Mouse (Mus musculus) forebrain, embryonic 13.5 days (tissue): ENCODE results near the gene Six5. TPM values are rescaled to one million over a fixed set of nuclear protein-coding genes. Genes with fewer than 3 reads are reported as not detected.
"Not testable (repeated sequence)": the region's sequence is repeated elsewhere in the genome, so short reads cannot be mapped to it uniquely, and the experiment has no call there.

Source experiments
- ATAC-seq: fragments of 200-750 bp; cut with Nextera tagmentation; 2 replicates; pipeline ENCODE4 v1.8.0; 2017
- H3K27ac ChIP-seq: fragments of 300-500 bp; sonication (generic); 2 replicates; pipeline ENCODE4 v1.5.1; 2015; ENCODE audit warnings: inconsistent platforms, mild to moderate bottlenecking, moderate library complexity
- H3K27me3 ChIP-seq: fragments of 300-500 bp; sonication (generic); 2 replicates; pipeline ENCODE4 v1.6.1; 2015; ENCODE audit warnings: mild to moderate bottlenecking, inconsistent platforms
- H3K36me3 ChIP-seq: fragments of 300-500 bp; sonication (generic); 2 replicates; pipeline ENCODE4 v1.6.1; 2015; ENCODE audit warnings: mild to moderate bottlenecking, inconsistent platforms; ENCODE audit not compliant: poor library complexity, severe bottlenecking
- H3K4me1 ChIP-seq: fragments of 300-500 bp; sonication (generic); 2 replicates; pipeline ENCODE4 v1.6.1; 2015; ENCODE audit warnings: inconsistent platforms
- H3K4me2 ChIP-seq: fragments of 300-500 bp; sonication (generic); 2 replicates; pipeline ENCODE4 v1.6.1; 2015; ENCODE audit warnings: inconsistent platforms, mild to moderate bottlenecking, moderate library complexity
- H3K4me3 ChIP-seq: fragments of 300-500 bp; sonication (generic); 2 replicates; pipeline ENCODE4 v1.5.1; 2015; ENCODE audit warnings: mild to moderate bottlenecking, inconsistent platforms
- H3K9ac ChIP-seq: fragments of 300-500 bp; sonication (generic); 2 replicates; pipeline ENCODE4 v1.6.1; 2015; ENCODE audit warnings: mild to moderate bottlenecking, inconsistent platforms
- H3K9me3 ChIP-seq: fragments of 300-500 bp; sonication (generic); replicated peaks from 2 replicates; pipeline ENCODE4 v1.6.1; 2016; ENCODE audit warnings: inconsistent platforms
- WGBS: fragments of 180-500 bp; shearing (Covaris S2); methylation state at CpG from one replicate; pipeline ENCODE4 v1.1.7; 2015; 5-methylcytosine and 5-hydroxymethylcytosine counted together
- polyA plus RNA-seq: library from polyadenylated mRNA; unstranded; fragments of >200 nt; fragmentation: Nextera tagmentation; extraction: Ambion mirVana; gene quantifications from 2 replicates; pipeline ENCODE4 v1.2.1, GENCODE M21; 2015

The Six5 gene
- polyA plus RNA-seq, 1 experiment from 2014 or later, result 3.5 TPM

DNA sequence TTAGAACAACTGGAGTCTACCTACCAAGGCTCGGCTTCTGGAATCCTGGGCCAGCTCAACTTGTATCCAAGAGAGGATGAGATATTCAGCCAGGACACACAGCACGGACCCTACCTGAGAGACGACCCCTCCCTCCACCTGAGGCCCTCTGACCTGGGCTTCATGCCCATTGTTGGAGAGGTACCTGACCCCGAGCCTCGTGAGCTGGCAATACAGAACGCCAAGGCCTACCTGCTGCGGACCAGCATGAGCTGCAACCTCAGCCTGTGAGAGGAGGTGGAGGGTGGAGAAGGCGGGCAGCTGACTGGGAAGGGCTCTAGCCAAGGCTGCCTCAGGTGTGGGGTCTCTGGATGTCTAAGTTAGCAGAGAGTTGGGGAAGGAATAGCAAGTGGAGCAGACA lies 39.3 kb upstream of the Six5 start:
- H3K27ac ChIP-seq, result no peak overlapping the region
- no peak for ATAC-seq
- H3K9me3 ChIP-seq, result no peaks in the 10 kb centered on the region
- H3K4me3 ChIP-seq, result no peak overlapping the region
- H3K27me3 ChIP-seq, result no peaks in the 10 kb centered on the region
- 96% methylated on average over 8 of the region's 8 CpGs for WGBS
- peaks cover 12% of the 10 kb centered on the region for H3K4me1 ChIP-seq
- peaks cover 29% of the 10 kb centered on the region for H3K36me3 ChIP-seq
- H3K9ac ChIP-seq, result 0 out of 2 replicates have a peak overlapping the region, but pooled peaks have one; percentile 5
- no peak overlapping the region for H3K4me2 ChIP-seq

DNA sequence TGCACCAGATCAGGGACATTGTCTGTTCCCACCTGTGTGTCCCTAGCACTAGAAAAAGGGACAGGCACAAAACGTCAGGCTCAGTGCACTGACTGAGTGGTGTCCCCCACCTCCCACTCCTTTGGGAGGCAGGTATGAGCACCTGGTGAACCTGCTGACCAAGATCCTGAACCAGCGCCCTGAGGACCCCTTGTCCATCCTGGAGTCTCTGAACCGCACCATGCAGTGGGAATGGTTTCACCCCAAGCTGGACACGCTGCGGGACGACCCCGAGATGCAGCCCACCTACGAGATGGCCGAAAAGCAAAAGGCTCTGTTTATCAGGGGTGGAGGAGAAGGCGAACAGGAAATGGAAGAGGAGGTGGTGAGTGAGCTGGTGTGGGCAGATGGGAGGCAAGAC lies 37.0 kb upstream of the Six5 start:
- Histone ChIP-seq H3K27ac (no peak overlapping the region), H3K9ac (no peak overlapping the region), H3K27me3 (no peaks in the 10 kb centered on the region), H3K9me3 (no peaks in the 10 kb centered on the region), H3K4me2 (no peak overlapping the region), H3K4me1 (peaks cover 12% of the 10 kb centered on the region), H3K36me3 (peaks cover 6% of the 10 kb centered on the region), H3K4me3 (no peak overlapping the region)
- WGBS, result 90% methylated on average over 10 of the region's 10 CpGs
- no peak for ATAC-seq

DNA sequence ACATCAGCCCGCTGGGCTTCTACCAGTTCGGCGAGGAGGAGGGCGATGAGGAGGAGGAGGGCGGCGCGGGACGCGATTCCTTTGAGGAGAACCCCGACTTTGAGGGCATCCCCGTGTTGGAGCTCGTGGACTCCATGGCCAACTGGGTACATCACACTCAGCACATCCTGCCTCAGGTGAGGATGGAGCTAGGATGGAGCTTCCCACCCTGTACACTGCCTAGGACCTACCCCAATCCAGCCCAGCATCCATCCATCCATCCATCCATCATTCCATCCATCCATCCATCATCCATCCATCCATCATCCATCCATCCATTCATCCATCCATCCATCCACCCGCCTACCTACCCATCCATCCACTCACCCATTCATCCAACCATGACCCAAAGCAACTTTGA lies 28.5 kb upstream of the Six5 start:
- no peak overlapping the region for H3K9ac ChIP-seq
- no peak overlapping the region for H3K4me3 ChIP-seq
- no peaks in the 10 kb centered on the region for H3K4me1 ChIP-seq
- no peaks in the 10 kb centered on the region for H3K9me3 ChIP-seq
- peaks cover 31% of the 10 kb centered on the region for H3K27me3 ChIP-seq
- no peak overlapping the region for H3K27ac ChIP-seq
- no peak for ATAC-seq
- H3K4me2 ChIP-seq, result no peak overlapping the region
- WGBS, result 53% methylated on average over 13 of the region's 13 CpGs
- H3K36me3 ChIP-seq, result no peaks in the 10 kb centered on the region

DNA sequence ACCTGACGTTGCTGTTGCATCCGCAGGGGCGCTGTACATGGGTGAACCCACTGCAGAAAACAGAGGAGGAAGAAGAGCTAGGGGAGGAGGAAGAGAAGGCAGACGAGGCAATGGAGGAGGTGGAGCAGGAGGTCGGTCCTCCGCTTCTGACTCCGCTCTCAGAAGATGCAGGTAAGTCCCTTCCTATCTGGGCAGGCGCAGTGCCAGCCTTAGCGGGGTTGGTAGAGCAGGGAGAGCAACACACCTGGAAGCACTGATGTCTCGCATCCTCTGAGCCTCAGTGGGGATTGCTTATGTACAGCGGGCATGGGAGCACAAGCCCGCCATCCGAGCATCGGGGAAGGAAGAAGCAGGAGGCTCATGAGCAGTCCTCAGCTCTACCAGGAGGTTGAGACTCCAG lies 27.3 kb upstream of the Six5 start:
- Histone ChIP-seq H3K36me3 (no peaks in the 10 kb centered on the region), H3K9ac (no peak overlapping the region), H3K27ac (no peak overlapping the region), H3K9me3 (no peaks in the 10 kb centered on the region), H3K27me3 (peaks cover 31% of the 10 kb centered on the region), H3K4me1 (no peaks in the 10 kb centered on the region), H3K4me3 (no peak overlapping the region), H3K4me2 (no peak overlapping the region)
- WGBS, result 53% methylated on average over 14 of the region's 14 CpGs
- no peak for ATAC-seq

DNA sequence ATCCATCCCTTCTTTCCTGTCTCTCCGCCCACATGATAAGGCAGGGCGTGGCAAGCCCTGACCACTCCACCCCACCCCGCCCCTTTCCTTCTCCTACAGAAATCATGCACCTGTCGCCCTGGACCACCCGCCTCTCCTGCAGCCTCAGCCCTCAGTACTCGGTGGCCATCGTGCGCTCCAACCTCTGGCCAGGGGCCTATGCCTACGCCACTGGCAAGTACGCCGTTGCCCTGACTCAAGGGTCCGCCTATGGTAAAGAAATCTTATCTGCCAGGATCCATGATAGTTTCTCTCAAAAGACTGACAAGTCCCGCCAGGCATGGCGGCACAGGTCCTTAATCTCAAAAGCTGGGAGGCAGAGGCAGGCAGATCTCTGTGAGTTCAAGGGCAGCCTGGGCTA lies 26.5 kb upstream of the Six5 start:
- Histone ChIP-seq H3K4me2 (no peak overlapping the region), H3K36me3 (no peaks in the 10 kb centered on the region), H3K4me1 (no peaks in the 10 kb centered on the region), H3K9me3 (no peaks in the 10 kb centered on the region), H3K27ac (no peak overlapping the region), H3K27me3 (peaks cover 31% of the 10 kb centered on the region), H3K4me3 (no peak overlapping the region), H3K9ac (no peak overlapping the region)
- ATAC-seq, result no peak
- 69% methylated on average over 14 of the region's 14 CpGs for WGBS

DNA sequence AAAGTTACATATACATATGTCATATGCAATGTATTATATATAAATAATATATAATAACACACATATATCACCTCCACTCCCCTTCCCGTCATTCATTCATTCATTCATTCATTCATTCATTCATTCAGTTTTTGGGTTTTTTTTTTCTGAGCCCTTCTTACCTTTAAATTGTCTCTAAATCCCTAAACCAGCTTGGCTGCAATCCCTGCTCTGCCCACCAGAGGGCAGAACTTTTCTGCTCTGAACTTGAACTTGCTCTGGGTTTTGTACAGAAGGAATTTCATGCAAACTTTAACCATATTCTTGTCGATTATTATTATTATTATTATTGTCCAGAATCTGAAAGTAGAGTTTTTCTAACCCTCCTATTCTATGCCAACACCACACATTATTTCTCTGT lies 25.7 kb upstream of the Six5 start:
- H3K36me3 ChIP-seq, result no peaks in the 10 kb centered on the region
- no peak overlapping the region for H3K27ac ChIP-seq
- no peak overlapping the region for H3K9ac ChIP-seq
- no peak for ATAC-seq
- no peak overlapping the region for H3K4me2 ChIP-seq
- no peaks in the 10 kb centered on the region for H3K4me1 ChIP-seq
- 7% methylated on average over 2 of the region's 2 CpGs for WGBS
- no peak overlapping the region for H3K4me3 ChIP-seq
- H3K9me3 ChIP-seq, result no peaks in the 10 kb centered on the region
- peaks cover 31% of the 10 kb centered on the region for H3K27me3 ChIP-seq

DNA sequence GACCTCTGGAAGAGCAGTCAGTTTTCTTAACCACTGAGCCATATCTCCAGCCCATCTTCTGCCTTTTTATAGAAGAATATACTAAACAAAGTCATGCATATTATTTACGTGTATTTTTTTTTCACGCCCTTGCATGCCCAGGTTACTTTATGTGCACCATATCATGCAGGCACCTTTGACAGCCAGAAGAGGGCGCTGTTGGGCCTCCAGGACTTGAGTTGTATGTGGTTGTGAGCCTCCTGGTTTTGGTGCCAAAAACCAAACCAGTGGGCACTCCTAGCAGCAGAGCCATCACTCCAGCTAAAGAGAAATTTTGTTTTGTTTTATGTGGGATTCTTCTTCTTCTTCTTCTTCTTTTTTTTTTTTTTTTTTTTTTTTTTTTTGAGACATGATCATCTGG lies 24.9 kb upstream of the Six5 start:
- Histone ChIP-seq H3K4me3 (no peak overlapping the region), H3K9me3 (no peaks in the 10 kb centered on the region), H3K4me2 (no peak overlapping the region), H3K27me3 (peaks cover 28% of the 10 kb centered on the region), H3K4me1 (no peaks in the 10 kb centered on the region), H3K9ac (no peak overlapping the region), H3K36me3 (no peaks in the 10 kb centered on the region), H3K27ac (no peak overlapping the region)
- WGBS, result 51% methylated on average over 3 of the region's 3 CpGs
- no peak for ATAC-seq

DNA sequence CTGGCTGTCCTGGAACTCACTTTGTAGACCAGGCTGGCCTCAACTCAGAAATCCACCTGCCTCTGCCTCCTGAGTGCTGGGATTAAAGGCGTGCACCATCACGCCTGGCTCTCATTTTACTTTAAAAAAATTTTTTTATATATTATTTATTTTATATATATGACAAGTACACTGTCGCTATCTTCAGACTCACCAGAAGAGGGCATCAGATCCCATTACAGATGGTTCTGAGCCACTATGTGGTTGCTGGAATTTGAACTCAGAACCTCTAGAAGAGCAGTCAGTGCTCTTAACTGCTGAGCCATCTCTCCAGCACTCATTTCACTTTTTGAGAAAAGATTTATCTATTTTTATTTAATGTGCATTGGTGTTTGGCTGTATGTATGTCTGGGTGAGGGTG lies 23.4 kb upstream of the Six5 start:
- not testable (repeated sequence) for H3K27ac ChIP-seq, ATAC-seq, H3K4me3 ChIP-seq, H3K4me2 ChIP-seq, H3K9me3 ChIP-seq, H3K4me1 ChIP-seq, H3K36me3 ChIP-seq, H3K9ac ChIP-seq
- 57% methylated on average over 3 of the region's 3 CpGs for WGBS
- H3K27me3 ChIP-seq, result peaks cover 13% of the 10 kb centered on the region

DNA sequence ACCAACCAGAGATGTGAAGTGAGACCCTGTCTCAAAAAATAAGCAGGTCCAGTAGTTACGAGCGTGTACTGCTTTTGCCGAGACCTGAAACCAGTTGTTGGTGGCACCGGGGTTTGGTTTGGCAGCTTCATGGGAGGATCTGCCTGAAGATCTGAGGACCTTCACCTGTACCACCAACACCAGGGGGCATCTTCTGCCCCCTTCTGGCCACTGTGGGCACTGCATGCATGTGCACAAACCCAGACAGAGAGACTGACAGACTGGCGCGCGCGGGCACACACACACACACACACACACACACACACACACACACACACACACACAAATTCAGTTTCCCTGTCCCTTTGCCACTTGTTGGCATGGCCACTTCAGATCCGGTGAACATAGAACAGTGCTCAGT lies 20.9 kb upstream of the Six5 start:
- WGBS, result 80% methylated on average over 8 of the region's 9 CpGs
- H3K4me1 ChIP-seq, result peaks cover 21% of the 10 kb centered on the region
- H3K4me3 ChIP-seq, result no peak overlapping the region
- no peak overlapping the region for H3K9ac ChIP-seq
- no peaks in the 10 kb centered on the region for H3K9me3 ChIP-seq
- H3K4me2 ChIP-seq, result no peak overlapping the region
- peaks cover 7% of the 10 kb centered on the region for H3K36me3 ChIP-seq
- H3K27ac ChIP-seq, result no peak overlapping the region
- H3K27me3 ChIP-seq, result no peaks in the 10 kb centered on the region
- no peak for ATAC-seq

DNA sequence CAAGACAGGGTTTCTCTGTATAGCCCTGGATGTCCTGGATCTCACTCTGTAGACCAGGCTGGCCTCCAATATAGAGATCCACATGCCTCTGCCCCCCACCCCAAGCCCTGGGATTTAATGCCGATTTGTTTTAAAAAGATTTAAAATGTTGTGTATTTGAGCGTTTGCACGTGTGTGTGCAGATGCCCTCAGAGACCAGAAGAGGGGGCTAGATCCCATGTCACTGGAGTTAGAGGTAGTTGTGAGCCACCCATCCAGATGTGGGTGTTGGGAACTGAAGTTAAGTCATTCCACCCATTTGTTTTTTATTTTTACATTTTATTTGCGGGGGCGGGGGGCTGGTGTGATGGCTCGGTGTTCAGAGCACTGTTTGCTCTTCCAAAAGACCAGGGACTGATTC lies 19.9 kb upstream of the Six5 start:
- Histone ChIP-seq H3K9ac (no peak overlapping the region), H3K4me2 (no peak overlapping the region), H3K4me1 (peaks cover 21% of the 10 kb centered on the region), H3K9me3 (no peaks in the 10 kb centered on the region), H3K4me3 (no peak overlapping the region), H3K27ac (no peak overlapping the region), H3K36me3 (peaks cover 17% of the 10 kb centered on the region), H3K27me3 (no peaks in the 10 kb centered on the region)
- ATAC-seq, result no peak
- WGBS, result 95% methylated on average over 6 of the region's 6 CpGs

DNA sequence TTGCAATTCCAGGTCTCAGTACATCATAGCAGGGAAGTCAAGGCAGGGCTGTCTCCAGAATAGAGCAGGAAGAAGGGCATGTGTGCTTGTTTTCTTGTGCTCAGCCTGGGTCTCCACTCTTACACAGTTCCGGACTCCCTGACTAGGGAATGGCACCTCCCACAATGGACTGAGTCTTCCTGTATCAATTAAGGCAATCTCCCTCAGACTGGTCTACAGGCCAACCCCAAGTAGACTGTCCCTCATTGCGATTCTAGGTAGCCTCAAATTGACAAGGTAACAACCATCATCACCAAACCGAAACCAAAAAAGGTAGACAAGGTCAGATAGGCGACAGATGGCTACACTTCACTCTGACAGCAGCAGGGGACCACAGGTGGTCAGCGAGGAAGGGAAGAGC lies 19.2 kb upstream of the Six5 start:
- 0 out of 2 replicates have a peak overlapping the region, but pooled peaks have one; percentile 38 for H3K9ac ChIP-seq
- H3K27ac ChIP-seq, result 0 out of 2 replicates have a peak overlapping the region, but pooled peaks have one; percentile 1
- WGBS, result 65% methylated on average over 5 of the region's 5 CpGs

DNA sequence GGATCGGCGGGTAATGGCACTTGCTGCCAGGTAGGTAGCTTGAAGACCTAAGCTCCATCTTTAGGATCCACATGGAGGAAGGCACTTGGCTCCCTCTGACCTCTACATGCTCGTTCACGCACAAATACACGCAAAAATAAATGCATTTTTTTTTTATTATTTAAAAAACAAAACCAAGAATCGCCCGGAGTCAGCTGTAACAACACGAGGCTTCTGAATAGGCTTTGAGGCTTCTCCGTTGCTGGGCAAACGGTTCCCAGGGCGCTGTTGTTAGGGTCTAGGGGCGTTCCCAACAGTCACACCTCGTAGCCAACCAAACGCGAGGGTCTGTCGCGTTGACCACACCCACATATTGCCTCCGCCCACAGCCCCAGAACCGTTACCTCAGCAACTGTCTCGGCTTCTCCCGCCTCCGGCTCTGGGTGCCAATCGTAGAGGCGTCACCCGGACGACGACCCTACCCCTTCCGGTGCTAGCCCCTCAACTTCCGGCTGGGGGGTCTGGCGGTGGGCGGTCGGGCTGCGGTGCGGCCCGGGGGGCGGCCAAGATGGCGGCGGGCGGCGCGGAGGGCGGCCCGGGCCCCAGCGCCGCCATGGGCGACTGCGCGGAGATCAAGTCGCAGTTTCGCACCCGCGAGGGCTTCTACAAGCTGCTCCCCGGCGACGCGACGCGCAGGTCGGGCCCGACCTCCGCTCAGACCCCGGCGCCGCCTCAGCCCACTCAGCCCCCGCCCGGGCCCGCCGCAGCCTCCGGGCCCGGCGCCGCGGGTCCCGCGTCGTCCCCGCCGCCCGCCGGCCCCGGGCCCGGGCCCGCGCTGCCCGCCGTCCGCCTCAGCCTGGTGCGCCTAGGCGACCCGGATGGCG lies 18.4 kb upstream of the Six5 start, which contains the start of gene Dmwd:
Gene Dmwd (plus strand): TSS at position 505 of the 863 bp plus-strand sequence.
- peak within 1 kb of the TSS; percentile 100 for H3K4me3 ChIP-seq
- ATAC-seq, result peak; percentile 99
- 2% methylated on average over 65 of the region's 91 CpGs for WGBS
- no peaks in the 10 kb centered on the region for H3K9me3 ChIP-seq
- peaks cover 32% of the 10 kb centered on the region for H3K36me3 ChIP-seq
- no peaks in the 10 kb centered on the region for H3K27me3 ChIP-seq
- peaks cover 21% of the 10 kb centered on the region for H3K4me1 ChIP-seq
- H3K27ac ChIP-seq, result peak within 1 kb of the TSS; percentile 74
- H3K4me2 ChIP-seq, result peak within 1 kb of the TSS; percentile 94
- H3K9ac ChIP-seq, result peak within 1 kb of the TSS; percentile 99

More for the DNA sequence above, 19.2 kb upstream of the Six5 start:
- no peak for ATAC-seq
- H3K36me3 ChIP-seq, result peaks cover 24% of the 10 kb centered on the region
- peak overlapping the region; percentile 59 for H3K4me2 ChIP-seq
- peak overlapping the region; percentile 100 for H3K4me3 ChIP-seq
- no peaks in the 10 kb centered on the region for H3K27me3 ChIP-seq
- H3K9me3 ChIP-seq, result no peaks in the 10 kb centered on the region
- peaks cover 21% of the 10 kb centered on the region for H3K4me1 ChIP-seq
